Mouse (Mus musculus) heart, adult 2 months (tissue): ENCODE data around the gene Defb21.

Source experiments
- CTCF ChIP-seq: fragments of 200-600 bp; IDR thresholded peaks from 2 replicates; pipeline ENCODE4 v1.8.1; 2022; ENCODE audit warnings: antibody characterized with exemption, mild to moderate bottlenecking, moderate library complexity
- EP300 ChIP-seq: fragments of 200-500 bp; IDR thresholded peaks from 2 replicates; pipeline ENCODE4 v1.6.1; 2011; ENCODE audit warnings: low read depth, low read length, control low read depth; ENCODE audit not compliant: insufficient read depth
- POLR2A ChIP-seq: fragments of 200-500 bp; IDR thresholded peaks from 2 replicates; pipeline ENCODE4 v1.6.1; 2011; ENCODE audit warnings: mild to moderate bottlenecking, low read depth, low read length, control low read depth; ENCODE audit not compliant: insufficient read depth

DNA sequence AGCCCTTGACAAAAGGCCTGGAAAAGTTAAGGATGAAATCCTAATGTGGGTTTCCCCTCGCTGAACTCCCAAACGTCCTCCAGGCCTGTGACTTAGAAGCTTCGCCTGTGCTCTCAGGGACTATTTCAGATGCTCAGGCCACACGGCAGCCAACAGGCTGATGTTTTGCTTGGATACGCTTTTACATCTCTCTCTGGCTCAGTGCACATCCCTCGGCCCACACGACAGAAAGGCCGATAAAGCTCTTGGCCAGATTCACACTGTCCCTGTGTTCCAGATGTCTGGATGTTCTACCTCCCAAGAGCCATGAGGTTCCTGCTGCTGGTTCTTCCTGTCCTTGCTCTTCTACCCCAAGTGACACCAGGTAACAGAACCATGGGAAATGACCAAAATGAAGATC is 940 bp downstream of the Defb21 start:
- no peak for TF ChIP-seq CTCF
- TF ChIP-seq EP300, result no peak
- no peak for TF ChIP-seq POLR2A
